Mouse (Mus musculus): ENCODE data around the gene Gm11569. TPM values are rescaled to one million over a fixed set of nuclear protein-coding genes. Genes with fewer than 3 reads are reported as not detected.
"Not testable (repeated sequence)": the region's sequence is repeated elsewhere in the genome, so short reads cannot be mapped to it uniquely, and the experiment has no call there.

Gm11569 gene
- not detected for total RNA-seq (2022)

GRCm38 (mm10) chr11:99798832-99799231, at the start of gene Gm11569:
Gene Gm11569 (minus strand): TSS chr11:99798932.
- DNase-seq = not testable (repeated sequence)

- DNase-seq = no peak
These were observed 48.0 kb upstream of the Gm11569 start for GRCm38 (mm10) chr11:99846746-99847145.

- no peak for DNase-seq
These were observed 43.5 kb upstream of the Gm11569 start for GRCm38 (mm10) chr11:99842185-99842584.

GRCm38 (mm10) chr11:99837966-99838365, 39.2 kb upstream of the Gm11569 start, which contains the start of gene 2300003K06Rik:
Gene 2300003K06Rik (minus strand): TSS chr11:99838066.
- no peak for DNase-seq

GRCm38 (mm10) chr11:99815566-99815965, 16.8 kb upstream of the Gm11569 start, which contains the start of gene Gm11564:
Gene Gm11564 (minus strand): TSS chr11:99815666.
- not testable (repeated sequence) for DNase-seq

- DNase-seq = not testable (repeated sequence)
These were observed 11.1 kb upstream of the Gm11569 start, which contains the start of gene Krtap4-13 for GRCm38 (mm10) chr11:99809792-99810191. Gene Krtap4-13 (minus strand): TSS chr11:99809892.

- not testable (repeated sequence) for DNase-seq
These were observed 5.6 kb upstream of the Gm11569 start, which contains the start of gene Gm11554 for GRCm38 (mm10) chr11:99804346-99804745. Gene Gm11554 (minus strand): TSS chr11:99804446.

- DNase-seq = no peak
These were observed 5.4 kb downstream of the Gm11569 start, which contains the start of gene Gm11596 for GRCm38 (mm10) chr11:99793367-99793766. Gene Gm11596 (minus strand): TSS chr11:99793467.

- DNase-seq = not testable (repeated sequence)
These were observed 13.8 kb downstream of the Gm11569 start, which contains the start of gene Krtap4-9 for GRCm38 (mm10) chr11:99784900-99785299. Gene Krtap4-9 (plus strand): TSS chr11:99785200.

- DNase-seq = no peak
These were observed 18.1 kb downstream of the Gm11569 start, which contains the start of gene Krtap4-8 for GRCm38 (mm10) chr11:99780604-99781003. Gene Krtap4-8 (minus strand): TSS chr11:99780704.

GRCm38 (mm10) chr11:99778401-99778800, 20.3 kb downstream of the Gm11569 start:
- no peak for DNase-seq

GRCm38 (mm10) chr11:99772813-99773212, 25.9 kb downstream of the Gm11569 start, which contains the start of gene Gm11595:
Gene Gm11595 (minus strand): TSS chr11:99772913.
- DNase-seq = not testable (repeated sequence)

- no peak for DNase-seq
These were observed 30.3 kb downstream of the Gm11569 start for GRCm38 (mm10) chr11:99768410-99768809.

- DNase-seq = no peak
These were observed 39.9 kb downstream of the Gm11569 start for GRCm38 (mm10) chr11:99758877-99759276.

Other genes with a start within 250 kb of the Gm11569 start
- gene Krtap3-3, start 248.1 kb downstream of the Gm11569 start, total RNA-seq (2022) = not detected
- not detected for gene Krtap3-2, start 242.1 kb downstream of the Gm11569 start, total RNA-seq (2022)
- not detected for gene Gm11939, start 239.5 kb downstream of the Gm11569 start, total RNA-seq (2022)
- not detected for gene Krtap3-1, start 232.3 kb downstream of the Gm11569 start, total RNA-seq (2022)
- gene Krtap1-5, start 217.9 kb downstream of the Gm11569 start, total RNA-seq (2022) = not detected
- not detected for gene Krtap1-4, start 215.3 kb downstream of the Gm11569 start, total RNA-seq (2022)
- gene Krtap1-3, start 207.6 kb downstream of the Gm11569 start, total RNA-seq (2022) = not detected
- not detected for gene Krtap9-3, start 200.8 kb downstream of the Gm11569 start, total RNA-seq (2022)
- gene Gm11938, start 195.6 kb downstream of the Gm11569 start, total RNA-seq (2022) = not detected
- not detected for gene Gm11937, start 188.7 kb downstream of the Gm11569 start, total RNA-seq (2022)
- not detected for gene Krtap2-4, start 184.1 kb downstream of the Gm11569 start, total RNA-seq (2022)
- not detected for gene Gm11562, start 178.5 kb downstream of the Gm11569 start, total RNA-seq (2022)
- gene Krtap4-1, start 170.7 kb downstream of the Gm11569 start, total RNA-seq (2022) = not detected
- not detected for gene Krtap4-2, start 163.8 kb downstream of the Gm11569 start, total RNA-seq (2022)
- gene Krtap4-7, start 154.8 kb downstream of the Gm11569 start, total RNA-seq (2022) = not detected
- not detected for gene Gm11555, start 148.7 kb downstream of the Gm11569 start, total RNA-seq (2022)
- not detected for gene Gm11563, start 140.0 kb downstream of the Gm11569 start, total RNA-seq (2022)
- gene Krtap4-6, start 133.0 kb downstream of the Gm11569 start, total RNA-seq (2022) = not detected
- gene Gm14190, start 108.2 kb downstream of the Gm11569 start, total RNA-seq (2022) = not detected
- gene Gm14180, start 64.6 kb downstream of the Gm11569 start, total RNA-seq (2022) = not detected
- gene Gm11595, start 26.0 kb downstream of the Gm11569 start, total RNA-seq (2022) = not detected
- not detected for gene Krtap4-8, start 18.2 kb downstream of the Gm11569 start, total RNA-seq (2022)
- not detected for gene Krtap4-9, start 13.7 kb downstream of the Gm11569 start, total RNA-seq (2022)
- not detected for gene Gm11596, start 5.5 kb downstream of the Gm11569 start, total RNA-seq (2022)
- not detected for gene Gm11554, start 5.5 kb upstream of the Gm11569 start, total RNA-seq (2022)
- gene Krtap4-13, start 11.0 kb upstream of the Gm11569 start, total RNA-seq (2022) = not detected
- not detected for gene Gm11564, start 16.7 kb upstream of the Gm11569 start, total RNA-seq (2022)
- not detected for gene 2300003K06Rik, start 39.1 kb upstream of the Gm11569 start, total RNA-seq (2022)
- not detected for gene Krtap4-16, start 52.7 kb upstream of the Gm11569 start, total RNA-seq (2022)
- gene Gm11568, start 59.0 kb upstream of the Gm11569 start, total RNA-seq (2022) = not detected
- not detected for gene Gm11559, start 65.5 kb upstream of the Gm11569 start, total RNA-seq (2022)
- not detected for gene Krtap9-1, start 74.5 kb upstream of the Gm11569 start, total RNA-seq (2022)
- not detected for gene Gm11567, start 80.3 kb upstream of the Gm11569 start, total RNA-seq (2022)
- not detected for gene Krtap31-1, start 109.0 kb upstream of the Gm11569 start, total RNA-seq (2022)
- not detected for gene Gm11565, start 115.8 kb upstream of the Gm11569 start, total RNA-seq (2022)
- not detected for gene Krtap31-2, start 137.4 kb upstream of the Gm11569 start, total RNA-seq (2022)
- gene Krtap9-5, start 149.5 kb upstream of the Gm11569 start, total RNA-seq (2022) = not detected
- gene Krtap29-1, start 180.1 kb upstream of the Gm11569 start, total RNA-seq (2022) = not detected
- gene Krtap16-1, start 187.7 kb upstream of the Gm11569 start, total RNA-seq (2022) = not detected
- gene Krtap17-1, start 195.1 kb upstream of the Gm11569 start, total RNA-seq (2022) = not detected
- not detected for gene Krt33a, start 217.3 kb upstream of the Gm11569 start, total RNA-seq (2022)
- gene Krt33b, start 230.9 kb upstream of the Gm11569 start, total RNA-seq (2022) = not detected
- gene Krt34, start 242.6 kb upstream of the Gm11569 start, total RNA-seq (2022) = not detected